Mouse (Mus musculus): ENCODE data around the gene Eno2.
"Not testable (repeated sequence)": the region's sequence is repeated elsewhere in the genome, so short reads cannot be mapped to it uniquely, and the experiment has no call there.

Eno2 gene

GRCm38 (mm10) chr6:124769101-124769765 is at the start of gene Eno2:
Eno2 (minus strand) TSS chr6:124769673.
- peak; percentile 76 for DNase-seq (ENCODE audit: low read depth, low spot score)

- no peak for DNase-seq (ENCODE audit: low read depth, low spot score)
These were observed 48.5 kb upstream of the Eno2 start for GRCm38 (mm10) chr6:124817971-124818370.

DNA sequence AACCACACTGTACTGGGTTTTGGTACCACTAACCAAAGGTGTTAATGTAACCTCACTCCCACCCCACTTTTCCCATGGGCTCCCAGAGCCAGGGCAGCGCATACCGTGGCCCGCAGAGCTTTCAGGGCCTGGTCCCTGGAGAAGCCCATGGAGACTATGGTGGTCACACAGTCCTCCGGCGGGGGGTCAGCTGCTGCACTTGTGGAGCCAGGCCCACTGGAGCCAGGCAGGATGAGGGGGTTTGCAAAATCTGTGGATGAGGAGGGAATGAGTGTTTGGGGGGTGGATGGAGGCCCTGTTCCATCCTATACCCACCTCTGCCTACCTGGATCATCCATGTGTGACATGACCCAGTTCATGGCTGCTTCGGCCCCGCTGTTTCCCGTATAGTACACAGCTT is 48.1 kb upstream of the Eno2 start:
- no peak for DNase-seq (ENCODE audit: low read depth, low spot score)

DNA sequence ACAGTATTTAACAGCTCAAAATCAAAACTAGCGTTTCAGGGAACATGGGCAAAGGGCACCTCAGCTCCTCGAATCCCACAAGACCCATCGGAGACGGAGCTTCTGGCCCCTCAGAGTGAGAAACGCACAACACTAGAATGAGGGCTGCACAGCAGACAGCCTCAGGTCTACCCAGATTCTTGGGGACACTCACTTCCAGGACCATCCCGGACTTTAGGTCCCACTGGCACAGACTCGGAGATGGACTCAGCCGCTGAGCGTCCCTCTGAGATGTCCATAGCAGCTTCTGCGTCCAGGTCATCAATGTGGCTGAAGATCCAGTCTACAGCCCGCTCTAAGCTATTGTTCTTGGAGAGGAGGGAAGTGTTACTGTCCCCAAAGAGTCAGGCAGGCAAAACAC is 47.7 kb upstream of the Eno2 start:
- no peak for DNase-seq (ENCODE audit: low read depth, low spot score)

DNA sequence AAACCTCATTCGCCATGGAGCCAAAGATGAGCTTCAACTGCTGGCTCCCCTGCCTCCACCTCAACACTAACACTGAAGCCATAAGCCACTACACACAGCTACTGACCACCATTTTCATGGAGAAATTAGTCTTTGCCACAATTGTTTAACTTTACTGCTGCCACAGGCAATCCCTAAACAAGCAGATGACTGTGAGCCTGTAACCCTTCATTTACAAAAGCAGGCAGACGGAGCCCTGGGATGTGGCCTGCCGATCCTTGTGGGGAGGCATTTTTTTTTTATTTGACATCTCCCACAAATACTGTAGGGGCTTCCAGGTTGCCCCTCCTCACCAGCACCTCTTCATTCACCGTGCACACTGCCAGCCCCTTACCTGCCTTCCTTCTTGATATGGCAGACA is 47.1 kb upstream of the Eno2 start:
- DNase-seq (ENCODE audit: low read depth, low spot score): no peak

- no peak for DNase-seq (ENCODE audit: low read depth, low spot score)
These were observed 45.6 kb upstream of the Eno2 start for GRCm38 (mm10) chr6:124814858-124815774.

- no peak for DNase-seq (ENCODE audit: low read depth, low spot score)
These were observed 45.0 kb upstream of the Eno2 start for GRCm38 (mm10) chr6:124814448-124814847.

GRCm38 (mm10) chr6:124813933-124814332 is 44.5 kb upstream of the Eno2 start, which contains the start of gene Tpi1:
Tpi1 (minus strand) TSS chr6:124814296.
- peak; percentile 82 for DNase-seq (ENCODE audit: low read depth, low spot score)

GRCm38 (mm10) chr6:124813496-124813895 is 44.0 kb upstream of the Eno2 start:
- DNase-seq (ENCODE audit: low read depth, low spot score): peak; percentile 74

- no peak for DNase-seq (ENCODE audit: low read depth, low spot score)
These were observed 43.4 kb upstream of the Eno2 start for GRCm38 (mm10) chr6:124812848-124813247.

GRCm38 (mm10) chr6:124811701-124812560 is 42.5 kb upstream of the Eno2 start:
- DNase-seq (ENCODE audit: low read depth, low spot score): no peak

GRCm38 (mm10) chr6:124811403-124811665 is 41.9 kb upstream of the Eno2 start:
- DNase-seq (ENCODE audit: low read depth, low spot score): no peak

GRCm38 (mm10) chr6:124810566-124811402 is 41.3 kb upstream of the Eno2 start:
- DNase-seq (ENCODE audit: low read depth, low spot score): not testable (repeated sequence)

GRCm38 (mm10) chr6:124809775-124810538 is 40.5 kb upstream of the Eno2 start:
- no peak for DNase-seq (ENCODE audit: low read depth, low spot score)

- peak; percentile 67 for DNase-seq (ENCODE audit: low read depth, low spot score)
These were observed 39.7 kb upstream of the Eno2 start for GRCm38 (mm10) chr6:124809052-124809774.

- peak; percentile 52 for DNase-seq (ENCODE audit: low read depth, low spot score)
These were observed 39.0 kb upstream of the Eno2 start, which contains the start of gene Spsb2 for GRCm38 (mm10) chr6:124808358-124809012. Spsb2 (plus strand) TSS chr6:124808661.

GRCm38 (mm10) chr6:124807986-124808357 is 38.5 kb upstream of the Eno2 start:
- no peak for DNase-seq (ENCODE audit: low read depth, low spot score)

DNA sequence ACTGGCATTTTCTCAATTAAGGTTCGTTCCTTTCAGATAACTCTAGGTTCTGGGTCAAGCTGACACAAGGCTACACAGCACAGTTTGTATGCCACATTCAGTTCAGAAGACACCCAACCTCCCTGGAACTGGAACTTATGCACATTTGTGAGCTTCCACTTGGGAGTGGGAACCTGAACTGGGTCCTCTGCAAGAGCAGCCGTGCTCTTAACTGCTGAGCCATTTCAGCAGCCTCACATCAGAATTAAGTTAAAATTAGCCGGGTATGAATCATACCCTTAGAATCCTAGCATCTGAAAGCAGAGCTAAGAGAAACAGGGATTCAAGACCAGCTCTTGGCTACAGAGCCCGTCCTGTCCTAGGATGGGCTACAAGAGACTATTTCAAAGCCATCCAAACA is 37.9 kb upstream of the Eno2 start:
- DNase-seq (ENCODE audit: low read depth, low spot score): no peak

Measured in CD4-positive helper T cell, adult 2 months (primary cell).